Mouse (Mus musculus) mesoderm, embryonic 11.5 days (tissue): ENCODE results near the gene Qars.

Experiments used
- DNase-seq: peaks from one replicate; pipeline ENCODE4 v3.0.0-alpha.2; 2012; ENCODE audit warnings: low read depth, low spot score

Gene Qars

DNA sequence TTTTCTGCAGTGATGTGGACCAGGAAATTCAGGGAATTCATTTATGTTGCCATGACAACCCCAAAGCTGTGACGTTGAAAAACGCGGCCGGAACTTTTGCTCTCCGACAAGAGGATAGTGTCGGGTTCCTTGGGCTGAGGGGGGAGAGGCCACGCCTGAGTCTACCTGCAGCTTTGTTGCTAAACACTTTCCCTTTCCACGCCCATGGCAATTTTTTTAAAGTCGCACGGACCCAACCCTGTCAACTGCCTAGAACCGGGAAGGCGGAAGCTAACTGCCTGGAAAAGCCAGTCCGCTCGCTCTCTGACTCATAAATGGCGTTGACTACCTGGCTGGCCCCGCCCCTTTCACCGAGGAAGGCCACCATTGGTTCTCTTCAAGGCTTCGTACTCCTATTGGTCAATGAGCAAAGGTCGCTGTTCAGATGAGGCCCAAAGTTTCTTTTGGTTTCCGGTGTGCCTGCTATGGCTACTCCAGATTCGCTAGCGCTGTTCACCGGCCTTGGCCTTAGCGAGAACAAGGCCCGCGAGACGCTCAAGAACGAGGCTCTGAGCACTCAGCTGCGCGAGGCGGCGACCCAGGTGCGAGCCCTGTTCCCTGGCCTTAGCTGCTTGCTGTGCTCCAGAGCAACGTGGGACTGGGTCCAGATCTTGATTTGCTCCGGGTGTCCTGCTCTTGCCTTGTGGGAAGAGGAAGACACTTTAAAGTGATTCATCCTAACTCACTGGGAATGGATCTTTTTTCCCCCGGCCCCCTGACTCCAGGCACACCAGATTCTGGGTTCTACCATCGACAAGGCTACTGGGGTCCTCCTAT lies at the start of gene Qars:
TSS of gene Qars (plus strand) at position 88 of the 816 bp plus-strand sequence.
- DNase-seq: peak; percentile 95

DNA sequence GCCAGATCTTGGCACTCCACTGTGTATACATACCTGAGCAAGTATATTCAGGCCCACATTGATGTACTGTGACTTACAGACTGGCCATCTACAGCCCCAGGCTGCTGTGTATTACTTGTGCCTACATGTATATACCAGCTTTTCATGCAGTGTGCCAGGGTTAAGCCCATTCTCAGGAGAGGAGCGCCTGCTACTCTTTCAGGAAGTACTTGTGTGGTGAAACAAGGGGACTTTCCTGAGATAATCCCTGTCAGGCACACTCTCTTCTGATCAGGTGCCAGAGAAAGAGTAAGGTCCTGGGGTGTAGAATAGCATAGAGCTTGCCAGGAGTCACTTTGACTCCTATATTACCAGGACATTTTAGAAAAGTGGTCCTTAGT lies 47.6 kb upstream of the Qars start:
- DNase-seq: no peak

DNA sequence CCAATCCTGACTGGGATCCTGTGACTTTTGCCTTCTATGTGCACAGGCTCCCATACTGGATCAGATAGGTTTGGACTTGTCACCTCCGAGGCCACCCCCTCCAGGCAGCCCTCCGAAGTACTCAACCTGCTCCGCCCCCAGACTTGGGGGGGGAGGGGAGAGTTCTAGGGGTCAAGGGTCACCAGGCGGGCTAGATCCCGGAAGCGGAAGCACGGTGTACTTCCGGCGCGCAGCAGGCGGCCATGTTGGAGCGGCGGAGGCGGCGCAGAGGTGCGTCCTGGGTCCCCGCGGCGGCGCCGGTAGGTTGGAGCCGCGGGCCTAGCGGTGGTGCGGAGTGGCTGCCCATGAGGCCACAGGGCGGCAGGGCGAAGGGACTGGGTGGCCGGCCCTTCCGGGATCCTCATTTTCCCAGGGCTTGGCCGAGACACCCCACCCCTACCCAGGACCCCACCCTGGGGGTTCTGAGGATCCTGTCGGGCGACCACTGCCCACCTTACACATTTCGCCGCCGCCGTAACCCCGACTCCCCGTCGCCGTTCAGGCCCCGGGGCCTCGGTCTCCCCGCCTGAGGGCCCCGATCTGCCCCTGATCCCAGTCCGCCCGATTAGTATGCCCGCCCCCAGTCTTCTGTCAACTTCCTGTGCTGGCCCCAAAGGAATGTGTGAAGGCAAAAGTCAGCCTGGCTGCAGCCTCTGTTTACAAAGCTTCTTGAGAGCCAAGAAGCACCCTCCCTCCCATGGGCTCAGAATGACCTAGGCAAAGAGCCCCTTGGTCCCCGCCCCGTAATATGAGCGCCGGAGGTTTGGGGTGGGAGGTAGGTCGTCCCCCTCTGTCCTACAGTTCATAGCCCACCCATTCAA lies 47.0 kb upstream of the Qars start, which contains the start of gene Ccdc71:
TSS of gene Ccdc71 (plus strand) at position 209 of the 860 bp plus-strand sequence.
- peak; percentile 90 for DNase-seq

- no peak for DNase-seq
These were observed 46.3 kb upstream of the Qars start, which contains the start of gene Klhdc8b for GRCm38 (mm10) chr9:108461181-108461631. Klhdc8b (minus strand) TSS chr9:108461581.

DNA sequence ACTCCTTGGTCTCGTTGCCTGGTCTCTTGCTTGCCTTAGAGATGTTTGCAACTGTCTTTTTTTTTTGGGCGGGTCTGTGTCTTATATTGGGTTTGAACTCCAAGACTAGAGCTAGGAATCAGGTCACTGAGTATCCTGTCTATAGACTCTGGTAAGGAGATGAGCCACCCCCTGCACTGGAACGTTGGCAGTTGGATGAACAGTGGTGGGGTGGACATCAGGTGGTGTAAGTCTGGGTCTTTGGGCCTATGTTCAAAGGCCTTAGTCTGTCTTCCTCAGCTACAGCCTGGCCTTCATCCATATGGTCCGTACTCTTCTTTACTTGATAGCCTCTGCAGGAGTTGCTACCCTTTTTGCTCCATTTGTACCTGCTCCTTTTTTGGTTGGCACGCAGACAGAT lies 45.8 kb upstream of the Qars start:
- no peak for DNase-seq

- DNase-seq: no peak
These were observed 45.3 kb upstream of the Qars start for GRCm38 (mm10) chr9:108462192-108462591.

DNA sequence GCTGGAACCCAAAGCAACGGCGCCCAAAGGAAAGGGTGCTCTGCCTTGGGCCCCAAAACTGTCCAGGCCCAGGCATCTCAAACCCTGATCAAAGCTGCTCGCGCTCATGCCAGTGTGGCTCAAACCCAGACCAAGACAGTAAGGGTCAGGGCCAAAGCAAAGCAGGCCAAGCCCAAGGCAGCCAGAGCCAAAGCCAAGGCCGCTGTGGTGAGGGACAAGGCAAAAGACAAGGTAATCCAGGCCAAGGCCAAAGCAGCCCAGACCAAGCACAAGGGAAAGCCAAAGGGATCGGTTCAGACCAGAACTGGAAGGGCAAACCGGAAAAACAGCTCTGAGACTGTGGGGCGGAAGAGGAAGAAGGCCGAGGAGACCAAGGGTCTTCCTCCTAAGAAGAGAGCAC lies 43.8 kb upstream of the Qars start:
- no peak for DNase-seq

DNA sequence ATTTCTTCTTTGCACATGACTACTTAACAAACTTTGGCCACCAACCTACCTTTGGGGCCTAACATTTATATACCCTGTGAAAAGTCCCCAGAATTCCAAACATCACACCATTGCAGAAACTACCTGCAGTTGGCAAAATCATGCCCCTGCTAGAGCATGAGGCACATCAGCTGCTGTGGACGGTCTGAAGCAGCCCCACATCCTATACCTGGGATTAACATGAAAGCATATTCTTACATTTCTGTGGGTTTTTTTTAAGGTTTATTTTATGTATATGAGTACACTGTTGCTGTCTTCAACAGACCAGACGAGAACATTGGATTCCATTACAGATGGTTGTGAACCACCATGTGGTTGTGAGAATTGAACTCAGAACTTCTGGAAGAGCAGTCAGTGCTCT lies 41.3 kb upstream of the Qars start:
- DNase-seq: no peak

DNA sequence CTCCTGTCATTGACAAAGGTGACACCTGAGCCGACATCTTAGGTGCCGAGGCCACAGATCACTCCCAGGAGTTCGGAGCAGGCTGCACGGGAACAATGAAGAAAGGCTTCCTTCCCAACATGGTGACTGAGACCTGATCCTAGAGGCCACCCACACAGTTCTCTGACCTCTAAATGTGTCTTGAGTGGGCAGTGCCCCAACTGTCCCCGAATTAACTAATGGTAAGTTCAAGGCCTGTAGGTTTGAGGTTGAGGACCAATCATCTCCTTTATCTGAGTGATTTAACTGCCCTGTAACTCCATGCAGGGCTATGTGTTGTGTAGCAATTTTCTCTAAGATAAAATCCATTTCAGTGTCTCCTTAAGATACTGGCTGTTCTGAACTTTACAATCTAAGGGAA lies 38.1 kb upstream of the Qars start:
- no peak for DNase-seq

DNA sequence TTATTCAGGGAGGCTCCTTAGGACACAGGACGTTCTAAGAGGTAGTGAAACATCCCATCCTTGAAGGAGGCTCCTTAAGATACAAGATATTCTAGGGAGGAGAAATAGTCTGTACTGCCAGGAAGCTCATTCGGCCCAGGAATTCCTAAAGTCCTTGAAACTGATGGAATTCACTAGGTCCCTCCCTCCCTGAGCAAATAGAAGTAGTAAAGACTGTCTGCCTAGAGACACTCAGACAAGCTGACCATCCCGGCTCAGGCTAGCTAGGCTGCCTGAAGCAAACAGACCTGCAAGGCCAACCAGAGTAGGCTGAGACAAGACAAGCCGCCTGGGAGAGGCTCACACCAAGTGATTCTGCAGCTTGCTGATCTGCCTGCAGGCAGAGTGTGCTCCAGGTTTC lies 37.7 kb upstream of the Qars start:
- no peak for DNase-seq

DNA sequence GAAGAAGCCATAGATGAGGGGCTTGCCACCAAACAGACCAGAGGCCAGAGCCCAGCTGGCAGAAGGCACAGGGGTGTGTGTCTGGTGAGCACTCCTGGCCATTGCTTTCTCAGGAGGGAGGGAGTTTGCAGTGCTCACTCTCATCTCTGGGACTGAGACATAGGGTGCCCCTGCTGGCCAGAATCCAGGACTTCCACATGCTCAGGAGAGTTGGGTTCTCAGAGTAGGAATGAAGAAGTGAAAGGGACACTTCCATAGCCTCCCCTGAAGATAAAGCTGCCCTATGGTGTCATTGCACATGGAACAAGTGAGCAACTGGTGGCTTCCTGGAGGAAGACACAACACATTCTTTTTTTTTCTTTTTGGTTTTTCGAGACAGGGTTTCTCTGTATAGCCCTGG lies 33.0 kb upstream of the Qars start:
- DNase-seq: no peak

- peak; percentile 91 for DNase-seq
These were observed 28.8 kb upstream of the Qars start for GRCm38 (mm10) chr9:108478638-108479156.

DNA sequence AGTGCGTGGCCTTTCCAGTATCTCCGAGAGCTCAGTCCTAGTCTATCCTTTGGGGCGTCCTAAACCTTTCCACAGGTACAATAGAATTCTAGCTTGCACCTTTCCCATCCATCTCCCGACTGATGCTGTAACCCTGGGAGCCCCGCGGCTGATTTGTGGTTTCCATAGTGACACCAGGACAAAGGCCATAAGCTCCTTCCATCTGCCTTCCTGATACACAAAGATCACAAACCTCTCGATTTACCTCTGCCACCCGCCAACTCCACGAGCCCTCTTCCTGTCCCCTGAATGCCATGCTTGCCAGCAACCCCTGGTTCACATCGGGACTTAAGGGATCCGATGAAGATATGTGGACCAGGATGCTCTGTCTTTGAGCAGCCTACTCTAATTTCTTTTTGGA lies 28.3 kb upstream of the Qars start:
- peak; percentile 28 for DNase-seq

DNA sequence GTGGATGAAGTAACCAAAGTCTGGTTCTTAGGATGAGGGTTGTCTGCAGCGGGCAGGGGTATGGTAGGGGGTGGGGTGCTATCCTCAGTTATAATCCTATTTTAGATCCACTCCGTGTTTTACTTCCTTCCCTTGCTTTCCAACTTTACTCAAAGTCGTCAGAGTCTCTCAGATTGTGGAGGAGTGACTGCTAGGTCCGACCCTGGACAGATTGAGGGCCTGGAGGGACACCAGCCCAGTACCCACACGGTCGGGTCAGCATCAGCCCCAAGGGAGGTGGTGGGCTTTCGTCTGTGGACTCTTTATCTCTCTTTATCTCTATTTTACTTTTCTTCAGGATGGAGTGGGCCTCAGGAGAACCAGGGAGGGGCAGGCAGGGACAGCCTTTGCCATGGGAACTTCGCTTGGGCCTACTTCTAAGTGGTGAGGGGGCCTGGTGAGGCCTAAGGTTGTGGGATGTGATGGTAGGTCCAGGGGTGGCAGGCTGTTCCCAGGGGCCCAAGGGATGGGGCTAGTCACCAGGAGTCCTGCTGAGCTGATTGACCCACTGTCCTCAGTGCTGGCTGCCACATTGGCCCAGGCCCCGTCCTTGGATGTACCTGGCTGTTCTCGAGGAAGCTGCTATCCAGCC lies 27.7 kb upstream of the Qars start, which contains the start of gene Lamb2:
TSS of gene Lamb2 (plus strand) at position 16 of the 631 bp plus-strand sequence.
- DNase-seq: peak; percentile 90

GRCm38 (mm10) chr9:108480813-108481519 lies 26.5 kb upstream of the Qars start:
- DNase-seq: no peak

DNA sequence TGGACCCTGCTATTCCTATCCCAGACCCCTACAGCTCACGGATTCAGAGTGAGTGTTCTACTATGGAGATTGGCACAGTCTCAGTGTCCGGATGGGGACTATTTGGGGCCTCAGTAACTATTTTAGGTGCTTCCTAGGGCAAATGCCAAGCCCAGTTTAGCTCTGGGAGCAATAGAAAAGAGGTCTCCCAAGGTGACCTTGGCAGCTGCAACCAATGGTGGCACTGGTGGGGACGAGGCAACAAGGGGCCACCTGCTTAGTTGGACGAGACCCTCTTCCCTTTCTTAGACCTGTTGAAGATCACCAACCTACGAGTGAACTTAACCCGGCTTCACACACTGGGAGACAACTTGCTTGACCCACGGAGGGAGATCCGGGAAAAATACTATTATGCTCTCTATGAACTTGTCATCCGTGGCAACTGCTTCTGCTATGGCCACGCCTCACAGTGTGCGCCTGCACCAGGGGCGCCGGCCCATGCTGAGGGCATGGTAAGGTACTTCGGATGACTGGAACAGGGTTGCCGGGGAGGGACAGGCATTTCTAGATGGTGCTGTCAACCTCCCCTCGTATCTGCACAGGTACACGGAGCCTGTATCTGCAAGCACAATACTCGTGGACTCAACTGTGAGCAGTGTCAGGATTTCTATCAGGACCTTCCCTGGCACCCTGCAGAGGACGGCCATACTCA lies 25.8 kb upstream of the Qars start:
- no peak for DNase-seq

GRCm38 (mm10) chr9:108483051-108483790 lies 24.3 kb upstream of the Qars start:
- DNase-seq: no peak

- no peak for DNase-seq
These were observed 23.5 kb upstream of the Qars start for GRCm38 (mm10) chr9:108484021-108484420.

GRCm38 (mm10) chr9:108485301-108485875 lies 22.1 kb upstream of the Qars start:
- no peak for DNase-seq
